Mouse (Mus musculus) kidney, postnatal 14 days (tissue): ENCODE data around the gene Hs3st4.

Source experiments
- DNase-seq: peaks from one replicate; pipeline ENCODE4 v3.0.0; 2022; ENCODE audit warnings: mixed read lengths

Hs3st4 gene

DNA sequence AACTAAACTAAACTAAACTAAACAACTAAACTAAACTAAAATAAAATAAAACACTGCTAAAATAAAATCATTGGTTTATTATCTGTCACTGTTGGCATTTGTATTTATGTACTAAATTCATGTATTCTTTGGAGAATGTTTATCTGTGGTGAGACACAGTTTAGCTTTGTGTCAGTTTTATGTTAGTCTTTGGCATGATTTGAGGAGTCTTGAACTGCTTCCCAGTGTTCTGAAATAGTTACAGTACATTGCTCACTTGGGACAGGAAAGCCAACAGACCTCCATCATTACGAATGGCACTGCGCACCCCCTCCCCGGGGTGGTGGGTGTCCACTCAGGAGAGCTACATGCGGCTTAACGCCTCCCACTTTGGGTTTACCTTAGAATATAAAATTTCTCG lies 158.6 kb downstream of the Hs3st4 start:
- peak; percentile 36 for DNase-seq

DNA sequence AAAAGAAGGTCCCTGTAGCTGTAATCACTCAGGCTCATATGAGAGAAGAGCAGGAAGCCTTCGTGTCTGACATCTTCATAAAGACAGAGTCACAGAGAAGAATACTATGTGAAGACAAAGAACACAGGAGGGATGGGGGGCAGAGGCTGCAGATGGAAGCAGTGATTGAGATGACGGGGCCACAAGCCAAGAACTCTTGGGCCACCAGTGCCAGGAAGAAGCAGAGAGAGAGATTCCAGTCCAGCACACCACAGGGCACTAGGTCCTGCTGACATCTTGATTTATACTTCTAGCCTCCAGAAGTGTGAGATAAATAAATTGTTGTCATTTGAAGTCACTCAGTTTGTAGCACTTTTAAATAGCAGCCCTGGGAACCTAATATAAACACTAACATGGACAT lies 168.2 kb downstream of the Hs3st4 start:
- DNase-seq = no peak

DNA sequence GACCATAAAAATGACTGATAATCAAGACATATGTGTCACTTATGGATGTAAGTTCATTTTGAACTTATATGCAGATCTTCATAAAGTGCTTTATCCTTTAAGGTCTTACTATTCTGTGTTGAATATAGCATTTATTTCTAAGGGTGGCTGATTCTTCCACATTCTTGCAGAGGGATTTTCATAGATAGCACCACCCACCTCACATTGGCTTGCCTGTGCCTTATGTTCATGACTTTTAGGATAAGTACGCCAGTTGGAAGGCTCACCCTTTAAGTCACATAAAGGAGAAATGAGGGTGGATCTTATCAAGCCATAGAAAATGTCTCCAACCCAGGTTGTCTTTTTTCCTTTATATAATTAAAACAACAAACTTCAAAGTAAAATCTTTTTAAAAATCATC lies 180.6 kb downstream of the Hs3st4 start:
- DNase-seq = no peak

DNA sequence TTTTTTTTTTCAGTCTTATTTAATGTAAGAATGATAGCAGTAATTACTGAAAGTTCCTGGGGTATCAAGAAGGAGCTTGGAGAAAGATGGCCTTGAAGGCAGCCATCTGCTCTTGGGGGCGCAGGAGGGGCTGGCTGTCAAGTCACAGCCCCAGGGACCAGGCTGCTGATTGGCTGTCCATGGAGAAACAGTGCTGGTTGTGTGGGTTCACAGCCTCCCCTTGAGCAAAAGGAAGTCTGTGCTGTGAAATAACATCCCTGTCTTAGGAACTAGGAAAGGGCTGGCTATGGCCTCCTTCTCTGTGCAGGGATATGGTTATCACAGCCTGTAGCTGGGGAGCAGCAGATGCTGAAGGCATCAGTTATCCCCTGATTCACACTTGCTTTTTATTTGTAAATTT lies 183.6 kb downstream of the Hs3st4 start:
- no peak for DNase-seq

DNA sequence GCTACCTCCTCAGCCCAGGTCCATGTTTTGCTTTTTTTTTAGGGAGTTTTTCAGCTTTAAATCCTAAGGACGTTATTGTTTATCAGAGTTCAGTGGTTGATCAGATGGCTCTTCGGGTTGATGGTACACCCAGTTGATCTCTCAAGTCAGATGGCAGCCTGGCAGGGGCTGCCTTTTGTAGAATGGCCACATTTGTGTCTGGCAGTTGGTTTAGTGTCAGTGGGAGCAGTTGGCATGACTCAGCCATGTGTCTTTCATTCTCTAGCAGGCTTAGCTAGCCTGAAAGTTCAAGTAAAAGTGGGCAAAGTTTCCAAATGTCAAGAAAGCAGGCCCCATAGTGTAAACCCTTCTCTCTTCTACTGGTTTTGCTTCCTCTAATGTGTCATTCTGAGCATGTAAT lies 186.1 kb downstream of the Hs3st4 start:
- no peak for DNase-seq

DNA sequence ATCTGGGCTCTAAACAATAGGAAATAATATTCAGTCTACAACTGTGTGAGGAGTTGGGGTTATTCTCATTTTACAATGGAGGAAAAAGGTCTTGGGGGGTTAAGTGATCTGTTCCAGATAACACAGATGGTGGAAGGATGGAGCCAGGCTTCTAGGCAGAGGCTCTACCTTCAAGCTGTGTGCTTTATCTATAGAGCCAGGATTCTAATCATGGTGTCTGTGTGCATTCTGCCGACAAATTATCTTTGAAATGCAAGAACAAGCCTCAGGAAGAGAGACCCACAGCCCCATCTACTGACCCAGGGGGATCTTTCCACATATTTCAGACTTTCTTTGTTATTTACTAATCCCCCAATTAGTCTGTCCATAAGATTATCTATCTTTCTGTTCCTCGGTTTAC lies 187.3 kb downstream of the Hs3st4 start:
- no peak for DNase-seq

DNA sequence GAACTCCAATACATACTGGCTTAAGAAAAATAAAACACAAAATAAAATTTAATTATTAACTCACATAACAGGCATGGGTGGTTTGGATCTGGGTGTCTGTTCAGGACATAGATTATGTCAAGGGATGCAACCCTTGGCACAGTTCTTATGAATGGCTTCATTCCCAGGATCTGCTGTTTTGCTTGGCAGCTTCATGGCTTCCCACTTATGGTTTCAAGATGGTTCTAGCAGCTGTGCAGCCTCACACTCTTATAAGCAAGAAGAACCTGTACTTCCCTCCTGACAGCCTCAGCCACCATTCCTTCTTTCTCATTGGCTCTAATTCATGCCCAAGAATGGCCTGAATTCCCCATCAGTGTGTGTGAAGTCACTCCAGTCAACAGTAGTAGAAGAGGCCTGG lies 189.3 kb downstream of the Hs3st4 start:
- peak; percentile 48 for DNase-seq

DNA sequence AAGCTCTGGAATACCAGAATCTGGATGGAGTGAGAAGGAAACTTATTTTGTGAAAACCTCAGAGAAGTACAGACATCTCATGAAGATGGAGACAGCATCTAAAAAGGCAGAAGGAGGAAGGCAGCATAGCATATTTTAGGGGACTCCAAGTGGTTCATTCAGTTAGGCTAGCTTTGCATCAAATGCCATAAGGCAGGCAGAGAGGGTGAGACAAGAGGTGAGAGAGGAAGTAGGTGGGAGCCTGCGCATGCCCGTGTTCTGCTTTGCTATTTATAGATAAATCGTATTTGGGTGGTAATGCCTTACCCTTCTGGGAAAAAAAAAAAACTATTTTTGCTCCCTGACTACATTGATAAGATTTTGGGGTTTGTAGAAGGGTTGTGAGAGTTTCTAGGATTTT lies 198.3 kb downstream of the Hs3st4 start:
- DNase-seq = no peak

DNA sequence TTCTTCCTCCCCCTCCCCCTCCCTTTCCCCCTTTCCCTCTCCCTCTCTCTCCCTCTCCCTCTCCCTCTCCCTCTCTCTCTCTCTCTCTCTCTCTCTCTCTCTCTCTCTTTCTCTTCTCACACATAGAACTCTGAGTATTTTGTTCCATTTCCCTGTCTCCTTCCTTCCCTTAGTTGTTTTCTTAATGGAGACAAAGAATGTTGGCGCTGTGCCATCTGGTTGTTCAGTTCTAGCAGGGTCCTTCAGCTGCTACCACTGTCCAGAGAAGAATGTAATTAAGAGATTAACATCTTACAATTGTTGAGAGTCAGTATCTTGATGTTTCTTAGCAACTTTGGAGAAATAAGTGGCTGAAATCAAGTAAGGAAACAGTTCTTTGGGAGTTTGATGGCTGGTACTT lies 202.0 kb downstream of the Hs3st4 start:
- DNase-seq = peak; percentile 49

DNA sequence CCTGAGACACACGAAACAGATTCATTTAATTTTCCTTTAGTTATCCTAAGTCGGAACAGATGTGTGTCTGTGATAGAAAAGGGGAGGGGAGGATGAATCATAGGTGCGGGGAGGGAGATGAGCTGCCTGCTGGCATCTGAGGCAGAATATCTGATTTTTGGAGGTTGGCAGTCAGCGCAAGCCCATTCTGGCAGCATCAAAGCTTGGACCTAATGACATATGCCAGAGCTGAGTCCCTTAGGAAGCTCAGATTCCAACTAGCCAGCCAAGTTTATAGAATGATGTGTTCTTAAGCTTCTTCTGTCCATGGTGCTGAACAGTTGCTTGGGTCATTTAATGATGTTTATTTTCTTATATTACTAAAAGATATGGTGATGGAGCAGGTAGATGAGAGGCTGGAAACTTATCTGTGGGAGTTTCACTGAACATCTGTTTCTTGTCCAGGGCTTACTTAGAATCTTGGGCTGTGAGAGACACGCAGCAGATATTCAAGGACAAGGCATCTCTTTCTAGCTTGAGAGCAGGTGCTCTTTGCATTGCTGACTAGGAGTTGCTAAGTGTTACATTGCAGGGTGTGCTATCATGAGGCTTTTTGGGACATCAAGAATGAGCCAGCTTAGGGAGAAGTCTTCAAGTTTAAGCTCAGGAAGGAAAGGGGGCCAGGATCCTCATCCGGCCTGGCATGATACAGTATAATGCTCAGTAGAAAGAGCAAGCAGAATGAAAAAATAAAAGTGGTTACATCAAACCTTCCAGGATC lies 216.3 kb downstream of the Hs3st4 start:
- peak; percentile 4 for DNase-seq

DNA sequence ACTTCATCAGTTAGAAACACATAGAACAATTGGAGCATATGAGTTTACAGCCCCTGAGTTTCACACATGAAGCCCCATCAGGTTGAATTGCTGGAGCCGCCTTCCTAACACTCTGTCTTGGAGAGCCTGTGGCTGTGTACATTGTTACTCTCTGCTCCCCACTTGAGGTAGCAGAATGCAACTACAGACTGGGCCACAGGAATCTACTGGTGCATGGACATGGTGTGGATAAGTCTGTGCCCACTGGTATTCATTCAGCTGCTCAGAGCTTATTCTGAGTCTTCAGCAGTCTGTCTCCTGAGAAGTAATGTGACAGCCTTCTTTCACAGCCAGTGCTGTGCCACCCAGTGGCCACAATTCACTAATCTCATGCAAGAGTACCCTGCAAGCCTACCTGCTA lies 234.3 kb downstream of the Hs3st4 start:
- DNase-seq = no peak

DNA sequence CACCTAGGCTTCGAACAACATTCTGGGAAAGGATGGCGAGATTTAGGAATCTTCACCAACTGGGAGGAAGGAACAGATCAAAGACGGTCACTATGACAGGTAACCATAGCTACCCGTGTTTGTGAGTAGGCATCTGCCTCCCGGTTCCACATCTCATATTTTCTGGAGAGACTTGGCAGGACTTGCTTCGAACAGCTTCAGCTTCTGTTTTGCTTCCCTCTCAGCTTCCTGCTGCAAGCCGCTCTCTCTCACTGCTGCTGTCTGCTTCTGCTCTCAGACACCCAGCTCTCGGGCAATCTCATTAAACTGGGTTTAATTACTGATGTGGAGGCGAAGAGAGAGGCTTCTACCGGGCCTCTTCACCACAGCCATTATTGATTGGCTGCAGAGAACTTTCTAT lies 237.9 kb downstream of the Hs3st4 start:
- no peak for DNase-seq

DNA sequence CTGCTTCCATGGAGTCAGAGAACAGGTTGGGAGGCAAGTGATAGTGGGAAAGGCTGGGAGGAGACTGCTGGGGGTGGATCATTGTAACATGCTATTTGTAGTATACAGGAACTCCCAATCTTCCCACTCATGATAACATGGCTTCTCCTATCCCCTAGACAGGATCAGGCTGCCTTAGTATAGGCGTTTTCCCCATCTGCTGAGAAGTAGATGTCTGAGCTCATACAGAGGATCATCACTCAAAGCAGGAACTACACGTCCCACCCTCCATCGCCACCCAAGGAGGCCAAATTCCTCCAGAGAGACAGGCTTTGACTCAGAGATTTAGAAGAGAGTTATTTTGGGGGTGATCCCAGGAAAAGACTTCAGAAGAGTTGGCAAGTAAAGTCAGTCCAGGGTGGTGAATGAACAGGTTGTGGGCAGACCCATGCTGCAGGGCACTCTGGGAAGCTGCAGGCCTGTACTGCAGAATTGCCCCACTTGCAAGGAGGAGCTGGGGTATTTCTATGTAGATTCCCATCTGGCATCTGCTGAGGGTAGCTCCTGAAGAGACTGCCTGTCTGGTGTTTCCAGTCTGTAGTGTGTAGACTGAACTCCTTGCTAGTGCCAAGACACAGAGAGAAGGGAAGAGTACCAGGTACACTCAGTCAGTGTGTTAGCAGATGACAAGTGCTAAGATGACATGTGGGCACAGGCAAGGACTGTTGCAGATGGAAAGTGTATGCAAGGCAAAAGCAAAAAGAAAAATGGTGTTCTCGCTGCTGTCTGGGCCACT lies 255.4 kb downstream of the Hs3st4 start:
- DNase-seq = no peak

DNA sequence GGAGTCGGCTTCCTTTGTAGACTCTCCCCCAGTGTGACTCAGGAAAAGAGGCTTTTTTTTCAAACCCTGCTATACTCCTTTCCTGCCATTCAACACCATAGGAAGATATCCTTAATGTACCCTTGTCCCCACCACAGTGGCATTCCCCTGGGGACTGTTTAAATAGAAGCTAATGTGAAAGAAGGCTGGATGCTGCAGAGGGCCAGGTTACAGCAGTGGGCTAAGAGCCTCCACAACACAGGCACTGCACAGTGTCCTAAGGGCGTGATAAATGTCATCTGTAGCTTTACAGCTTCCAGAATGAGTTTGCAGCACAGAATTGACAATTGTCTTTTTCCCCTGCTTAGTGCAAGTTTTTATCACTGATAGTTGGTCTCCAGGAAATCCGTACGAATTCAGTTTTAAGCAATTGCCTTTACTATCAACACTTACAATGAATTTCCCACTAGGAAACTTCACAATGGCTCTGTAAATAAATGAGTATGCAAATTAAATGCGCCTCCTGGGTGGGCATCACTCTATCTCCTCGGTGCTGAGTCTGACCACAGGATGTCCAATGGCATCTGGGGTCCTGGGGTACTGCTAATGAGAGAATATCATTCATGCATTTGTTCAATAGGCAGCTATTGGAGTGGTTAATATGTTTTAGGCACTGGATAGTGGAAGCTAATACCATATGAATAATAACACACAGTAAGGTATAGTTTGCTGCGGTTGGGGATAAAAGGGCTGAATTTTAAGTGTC lies 257.4 kb downstream of the Hs3st4 start:
- DNase-seq = no peak

DNA sequence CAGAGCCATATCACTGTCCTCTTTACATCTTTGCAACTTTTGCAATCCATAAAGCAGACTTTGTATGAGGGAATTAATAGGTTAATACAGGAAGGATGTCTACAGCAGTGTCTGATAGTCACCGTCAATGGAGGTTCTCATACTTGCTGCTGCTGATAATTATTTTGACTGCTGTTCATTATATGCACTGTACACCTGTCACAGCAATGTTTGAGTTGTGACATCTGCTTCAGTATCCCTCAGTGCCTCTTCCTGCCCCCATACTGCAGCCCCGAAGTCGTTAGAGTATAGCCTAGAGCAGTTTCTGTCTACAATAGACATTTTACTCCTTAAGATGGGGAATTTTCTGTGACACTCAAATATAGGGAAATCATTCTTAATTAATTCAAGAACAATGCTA lies 267.2 kb downstream of the Hs3st4 start:
- no peak for DNase-seq

DNA sequence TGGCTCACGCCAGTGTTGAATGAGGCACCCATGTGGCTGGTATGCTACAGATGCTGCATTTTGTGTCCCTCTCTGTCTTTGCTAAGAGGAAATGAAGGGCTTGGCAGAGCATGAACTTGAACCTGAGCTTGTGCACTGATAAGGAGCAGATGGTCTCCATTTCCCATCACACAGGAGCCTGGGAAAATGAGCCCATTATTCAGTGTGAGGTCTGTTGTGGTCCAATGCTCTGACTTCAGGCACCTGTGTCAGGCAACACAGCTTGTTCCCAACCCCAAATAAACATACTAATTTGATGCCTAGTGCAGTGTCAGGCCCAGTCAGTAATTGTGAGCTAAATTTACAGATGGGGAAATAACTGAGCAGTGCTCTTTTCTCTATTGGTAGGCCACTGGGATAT lies 267.9 kb downstream of the Hs3st4 start:
- no peak for DNase-seq

DNA sequence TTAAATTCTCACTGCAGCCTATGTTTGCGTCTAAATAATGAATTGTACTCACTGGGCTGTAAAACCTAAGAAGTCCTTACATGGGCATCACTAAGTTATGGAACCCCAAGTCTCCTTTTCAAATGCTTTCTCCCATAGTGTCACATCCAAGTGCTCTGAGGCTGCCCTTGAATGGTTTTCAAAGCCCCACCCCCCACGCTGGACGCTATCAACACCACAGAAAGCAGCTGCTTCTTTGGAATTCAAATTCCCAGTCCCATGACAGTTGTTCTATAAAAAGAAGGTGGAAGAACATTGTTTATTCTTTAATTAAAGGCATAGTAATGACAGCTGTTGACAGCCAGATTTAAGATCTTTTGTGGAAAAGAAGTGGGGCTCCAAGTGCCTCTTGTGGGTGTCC lies 275.8 kb downstream of the Hs3st4 start:
- DNase-seq = peak; percentile 10

DNA sequence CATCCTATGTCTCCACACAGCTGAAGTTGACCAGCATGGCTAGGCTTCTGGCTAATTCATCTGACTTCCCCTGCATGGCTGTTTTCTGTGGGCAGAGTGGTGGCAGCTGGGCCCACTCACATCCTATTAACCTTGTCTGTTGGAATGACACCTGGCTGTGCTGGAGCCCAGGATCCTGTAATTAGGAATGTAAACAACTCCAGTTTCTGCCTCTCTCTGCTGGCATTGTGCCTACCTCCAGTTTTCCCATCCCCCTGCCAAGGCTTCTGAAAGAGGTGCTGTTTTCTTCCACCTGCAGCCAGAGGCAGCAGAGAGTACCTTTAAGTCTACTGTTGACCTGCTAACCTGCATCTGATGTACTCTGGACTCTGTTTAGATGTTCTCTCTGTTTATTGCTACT lies 288.1 kb downstream of the Hs3st4 start:
- DNase-seq = peak; percentile 13

DNA sequence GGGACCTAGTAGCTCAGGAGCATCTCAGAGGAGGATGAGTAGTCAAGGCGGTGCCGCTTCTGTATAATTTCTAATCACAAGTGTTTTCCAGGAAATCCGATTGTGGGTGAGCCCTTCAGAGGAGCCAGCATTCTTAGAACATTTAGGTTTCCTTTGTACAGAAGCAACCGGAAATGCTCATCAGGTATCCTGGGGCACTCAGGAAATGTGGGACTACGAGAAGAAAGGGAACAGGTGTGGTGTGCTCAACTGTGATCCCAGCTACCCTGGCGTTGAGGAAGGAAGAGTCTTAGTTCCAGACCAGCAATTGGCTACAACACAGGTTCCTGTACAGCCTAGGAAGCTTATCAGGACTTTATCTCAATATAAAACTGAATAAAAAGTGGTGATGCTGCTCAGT lies 307.2 kb downstream of the Hs3st4 start:
- DNase-seq = no peak

DNA sequence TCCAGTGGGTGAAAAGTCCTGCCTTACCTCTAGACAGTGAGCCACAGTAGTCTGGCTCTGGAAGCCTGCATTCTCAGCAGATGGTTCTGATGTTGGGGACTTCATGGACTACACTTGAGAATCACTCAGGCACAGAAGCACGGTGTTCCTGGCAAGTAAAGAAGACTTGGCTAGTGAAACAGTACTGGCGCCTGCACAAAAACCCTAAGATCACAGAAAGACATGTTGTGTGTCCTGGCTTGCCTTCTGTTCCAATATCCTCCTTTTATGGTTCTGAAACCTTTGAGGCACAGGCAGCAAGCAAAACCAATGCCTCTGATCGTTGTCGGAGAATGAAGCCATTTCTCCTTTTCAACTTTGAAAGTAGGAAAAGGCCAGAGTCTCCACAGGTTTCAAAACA lies 336.8 kb downstream of the Hs3st4 start:
- no peak for DNase-seq

DNA sequence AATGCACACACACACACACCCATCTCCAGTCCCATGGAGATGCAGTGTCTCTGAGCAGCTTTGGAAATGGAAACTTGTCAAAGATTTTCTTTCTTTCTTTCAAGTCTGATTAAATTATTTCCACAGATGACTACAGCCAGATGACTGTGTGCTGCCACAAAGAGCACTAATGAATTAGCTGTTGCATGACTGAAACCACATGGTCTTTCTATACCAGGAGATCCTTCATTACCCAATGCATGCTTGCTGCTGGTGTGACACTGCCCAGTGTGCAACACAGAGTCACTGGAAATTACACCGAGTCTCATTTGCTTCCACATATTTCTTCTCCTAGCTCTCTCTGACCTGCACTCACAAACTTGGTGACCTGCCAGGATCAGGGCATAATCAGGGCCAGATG lies 353.0 kb downstream of the Hs3st4 start:
- no peak for DNase-seq

DNA sequence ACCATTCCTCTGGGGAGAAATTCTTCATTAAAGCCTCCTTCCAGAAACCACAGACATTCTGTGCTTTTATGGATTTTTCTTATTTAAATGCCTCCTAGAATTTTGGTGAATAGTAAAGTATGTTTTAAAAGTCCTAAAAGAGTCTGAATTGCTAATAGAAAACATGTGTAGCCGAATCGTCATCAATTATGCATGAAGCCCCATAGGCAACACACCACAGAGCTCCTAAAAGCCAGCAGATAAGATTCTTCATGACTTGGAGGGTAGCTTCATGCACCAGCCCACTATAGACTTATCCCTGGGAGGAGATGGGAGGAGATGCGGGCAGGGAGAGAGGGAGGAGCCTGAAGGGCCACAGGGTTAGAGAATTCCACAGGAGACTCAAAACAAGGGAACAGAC lies 358.8 kb downstream of the Hs3st4 start:
- no peak for DNase-seq

DNA sequence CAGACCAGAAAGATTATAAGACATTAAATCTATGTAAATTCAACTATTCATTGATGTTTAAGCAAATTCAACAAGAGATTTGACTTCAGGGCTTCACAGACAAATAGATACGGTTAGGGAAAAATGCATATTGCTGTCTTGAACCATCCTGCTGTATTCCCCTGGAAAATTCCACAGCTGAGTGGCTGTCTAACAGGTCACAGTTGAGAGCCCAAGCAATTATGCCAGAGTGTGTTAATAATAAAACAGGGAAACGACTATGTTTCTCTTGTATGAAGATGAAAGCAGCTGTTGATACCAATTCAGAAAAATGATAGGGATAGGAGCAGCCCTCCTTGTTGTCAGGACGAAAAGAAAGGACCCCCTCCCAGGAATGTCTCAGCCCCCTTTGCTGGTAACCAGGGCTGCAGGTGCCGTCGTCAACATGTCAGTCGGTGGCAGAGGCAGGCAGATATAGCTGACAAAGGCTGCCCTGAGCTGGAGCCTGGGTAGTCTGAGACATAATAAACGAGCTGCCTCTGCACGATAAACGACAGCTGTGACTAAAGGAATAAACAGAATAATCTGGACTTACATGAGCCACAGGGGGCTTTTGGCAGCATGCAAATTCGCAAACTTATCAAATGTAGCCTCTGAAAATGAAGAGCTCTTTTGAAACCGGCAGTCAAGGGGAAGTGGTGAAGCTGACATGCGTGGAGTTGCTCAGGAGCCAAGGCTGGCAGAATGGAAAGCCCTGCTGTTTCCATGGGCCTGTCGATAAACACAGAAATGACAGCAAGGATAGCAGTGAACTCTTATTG lies 364.7 kb downstream of the Hs3st4 start:
- peak; percentile 44 for DNase-seq
